Mouse (Mus musculus): ENCODE measurements around the gene Notch1. TPM values are rescaled to one million over a fixed set of nuclear protein-coding genes. Genes with fewer than 3 reads are reported as not detected.

Gene Notch1
- polyA plus RNA-seq, 2 experiments = 1.7 to 2.1 TPM

DNA sequence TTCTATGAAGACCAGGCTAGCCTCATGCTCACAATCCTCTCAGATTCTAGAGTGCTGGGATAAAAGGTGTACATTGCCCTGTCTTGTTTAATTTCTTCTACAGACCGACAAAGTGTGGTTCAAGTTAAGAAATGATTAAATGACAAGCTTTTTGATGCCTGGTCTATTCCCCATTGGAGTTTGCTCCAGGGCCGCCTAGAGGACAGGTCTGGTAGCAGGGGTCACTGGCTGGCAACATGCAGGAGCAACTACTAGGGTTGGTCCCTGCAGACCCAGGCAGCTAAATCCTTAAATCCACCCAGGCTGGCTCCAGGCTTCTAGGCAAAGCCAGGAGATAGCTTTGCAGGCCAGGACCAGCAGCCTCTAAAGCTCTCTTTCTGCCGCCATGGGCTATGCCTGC, 53.5 kb downstream of the Notch1 start:
- DNase-seq (ENCODE audit: low read depth in 3 of 3, low spot score in 3 of 3) = no peak
- H3K4me2 ChIP-seq (ENCODE audit: low read depth) = no peak overlapping the region
- H3K27me3 ChIP-seq (ENCODE audit: control insufficient read depth, insufficient read depth, low read length) = no peaks in the 10 kb centered on the region
- H3K4me3 ChIP-seq (ENCODE audit: insufficient read depth in 1 of 2, low read depth in 2 of 2, low read length in 2 of 2) = no peak overlapping the region
- H3K4me1 ChIP-seq (replicated peaks; ENCODE audit: control insufficient read depth in 2 of 2, insufficient read depth in 2 of 2, low read length in 1 of 2) = peaks cover 0 to 5% of the 10 kb centered on the region in 2 experiments; a peak in 2 of 4 replicates
- TF ChIP-seq CTCF (IDR thresholded peaks at IDR 0.05; ENCODE audit: low read depth) = no peak
- no peak for TF ChIP-seq EP300 (IDR thresholded peaks at IDR 0.05; ENCODE audit: low read depth)
- H3K9ac ChIP-seq (replicated peaks) = no peak overlapping the region
- H3K36me3 ChIP-seq (replicated peaks; ENCODE audit: control insufficient read depth, insufficient read depth, low read depth) = no peaks in the 10 kb centered on the region; the same call in 1 of the 2 replicates
- no peak for ATAC-seq (ENCODE audit: insufficient read depth)
- no peak overlapping the region for H3K27ac ChIP-seq
- no peaks in the 10 kb centered on the region for H3K9me3 ChIP-seq (ENCODE audit: control insufficient read depth, low read length)
- whole genome bisulfite sequencing (ENCODE audit: insufficient replicate concordance) = 68% methylated on average over 3 of the region's 3 CpGs

DNA sequence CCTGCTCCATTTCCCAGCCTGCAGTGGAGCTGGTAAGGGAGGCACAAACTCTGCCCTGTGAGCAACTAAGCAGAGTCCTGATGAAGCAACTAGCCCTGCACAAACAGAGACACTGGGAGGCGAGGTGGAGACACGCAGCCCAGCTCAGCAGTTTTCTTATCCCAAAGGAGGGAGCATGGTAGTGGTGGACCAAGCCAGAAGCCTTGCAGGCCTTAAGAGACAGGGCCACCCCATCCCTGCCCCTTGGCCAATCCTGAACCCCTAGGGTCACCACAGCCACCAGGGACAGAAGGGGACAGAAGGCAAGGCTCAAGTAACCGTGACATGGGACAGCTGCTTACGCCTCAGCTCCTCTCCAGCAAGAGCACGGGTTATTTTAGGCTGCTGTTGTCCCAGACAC, 54.8 kb downstream of the Notch1 start:
- Histone ChIP-seq H3K9ac (replicated peaks) (no peak overlapping the region), H3K4me2 (ENCODE audit: low read depth) (no peak overlapping the region), H3K27me3 (ENCODE audit: control insufficient read depth, insufficient read depth, low read length) (no peaks in the 10 kb centered on the region), H3K4me3 (ENCODE audit: insufficient read depth in 1 of 2, low read depth in 2 of 2, low read length in 2 of 2) (no peak overlapping the region), H3K27ac (no peak overlapping the region), H3K4me1 (replicated peaks; ENCODE audit: control insufficient read depth in 2 of 2, insufficient read depth in 2 of 2, low read length in 1 of 2) (peaks cover 0 to 5% of the 10 kb centered on the region in 2 experiments; a peak in 2 of 4 replicates), H3K9me3 (ENCODE audit: control insufficient read depth, low read length) (no peaks in the 10 kb centered on the region), H3K36me3 (replicated peaks; ENCODE audit: control insufficient read depth, insufficient read depth, low read depth) (no peaks in the 10 kb centered on the region; the same call in 1 of the 2 replicates)
- TF ChIP-seq EP300 (IDR thresholded peaks at IDR 0.05; ENCODE audit: low read depth) = no peak
- 71% methylated on average over 5 of the region's 5 CpGs for WGBS (ENCODE audit: insufficient replicate concordance)
- ATAC-seq (ENCODE audit: insufficient read depth) (no peak), DNase-seq (ENCODE audit: low read depth in 3 of 3, low spot score in 3 of 3) (no peak)

DNA sequence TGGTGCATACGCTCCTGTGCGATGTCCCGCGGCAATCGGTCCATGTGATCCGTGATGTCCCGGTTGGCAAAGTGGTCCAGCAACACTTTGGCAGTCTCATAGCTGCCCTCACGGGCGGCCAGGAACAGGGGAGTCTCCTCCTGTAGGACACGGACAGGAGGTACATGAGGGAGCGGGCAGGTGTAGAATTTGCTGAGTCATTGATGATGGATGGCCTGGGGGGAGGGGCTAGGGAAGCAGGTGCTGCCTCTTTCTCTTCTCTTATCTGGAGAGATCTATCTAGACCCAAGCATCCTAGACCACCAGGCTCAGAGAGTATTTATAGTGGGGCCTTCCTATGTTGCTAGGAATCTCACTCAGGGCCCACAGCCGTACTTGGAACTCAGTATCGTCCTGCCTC, 55.6 kb downstream of the Notch1 start:
- Histone ChIP-seq H3K4me1 (replicated peaks; ENCODE audit: control insufficient read depth in 2 of 2, insufficient read depth in 2 of 2, low read length in 1 of 2) (peaks cover 0 to 5% of the 10 kb centered on the region in 2 experiments; a peak in 2 of 4 replicates), H3K27me3 (ENCODE audit: control insufficient read depth, insufficient read depth, low read length) (no peaks in the 10 kb centered on the region), H3K27ac (no peak overlapping the region), H3K9me3 (ENCODE audit: control insufficient read depth, low read length) (no peaks in the 10 kb centered on the region), H3K4me2 (ENCODE audit: low read depth) (no peak overlapping the region), H3K9ac (replicated peaks) (no peak overlapping the region), H3K4me3 (ENCODE audit: insufficient read depth in 1 of 2, low read depth in 2 of 2, low read length in 2 of 2) (no peak overlapping the region), H3K36me3 (replicated peaks; ENCODE audit: control insufficient read depth, insufficient read depth, low read depth) (no peaks in the 10 kb centered on the region; the same call in 1 of the 2 replicates)
- WGBS (ENCODE audit: insufficient replicate concordance) = 78% methylated on average over 13 of the region's 13 CpGs
- ATAC-seq (ENCODE audit: insufficient read depth) (no peak), DNase-seq (ENCODE audit: low read depth in 3 of 3, low spot score in 3 of 3) (no peak)
- TF ChIP-seq EP300 (IDR thresholded peaks at IDR 0.05; ENCODE audit: low read depth) = no peak

DNA sequence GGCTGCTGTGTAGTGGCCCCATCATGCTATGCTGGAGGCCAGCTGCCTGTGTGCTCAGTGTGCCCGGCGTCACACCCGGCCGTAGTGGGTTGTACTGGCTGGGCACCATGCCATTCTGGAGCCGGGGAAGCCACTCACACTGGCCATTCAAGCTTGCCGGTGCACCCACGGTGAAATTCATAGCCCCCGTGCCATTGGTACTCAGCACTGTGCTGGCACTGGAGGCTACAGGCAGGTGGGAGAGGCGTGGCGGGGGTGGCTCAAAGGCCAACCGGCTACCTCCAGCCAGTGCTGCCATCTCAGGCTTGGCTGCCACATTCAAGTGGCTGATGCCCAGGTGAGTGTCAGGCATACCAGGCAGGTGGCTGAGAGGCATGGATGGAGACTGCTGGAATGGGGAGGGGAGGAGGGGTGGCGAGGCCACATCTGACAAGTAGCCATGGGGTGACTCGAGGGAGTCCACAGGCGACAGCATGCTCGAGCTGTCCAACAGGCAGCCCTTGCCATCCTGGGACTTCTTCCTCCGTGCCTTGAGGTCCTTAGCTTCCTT, 56.3 kb downstream of the Notch1 start:
- no peaks in the 10 kb centered on the region; the same call in 1 of the 2 replicates for H3K36me3 ChIP-seq (replicated peaks; ENCODE audit: control insufficient read depth, insufficient read depth, low read depth)
- no peak overlapping the region for H3K9ac ChIP-seq (replicated peaks)
- no peak overlapping the region for H3K27ac ChIP-seq
- H3K4me3 ChIP-seq (ENCODE audit: insufficient read depth in 1 of 2, low read depth in 2 of 2, low read length in 2 of 2) = no peak overlapping the region
- TF ChIP-seq EP300 (IDR thresholded peaks at IDR 0.05; ENCODE audit: low read depth) (no peak), CTCF (IDR thresholded peaks at IDR 0.05; ENCODE audit: low read depth) (no peak)
- H3K27me3 ChIP-seq (ENCODE audit: control insufficient read depth, insufficient read depth, low read length) = no peaks in the 10 kb centered on the region
- H3K9me3 ChIP-seq (ENCODE audit: control insufficient read depth, low read length) = no peaks in the 10 kb centered on the region
- no peak overlapping the region for H3K4me2 ChIP-seq (ENCODE audit: low read depth)
- DNase-seq (ENCODE audit: low read depth in 3 of 3, low spot score in 3 of 3) (no peak), ATAC-seq (ENCODE audit: insufficient read depth) (no peak)
- H3K4me1 ChIP-seq (replicated peaks; ENCODE audit: control insufficient read depth in 2 of 2, insufficient read depth in 2 of 2, low read length in 1 of 2) = peaks cover 0 to 5% of the 10 kb centered on the region in 2 experiments; a peak in 2 of 4 replicates
- WGBS (ENCODE audit: insufficient replicate concordance) = 73% methylated on average over 16 of the region's 16 CpGs

DNA sequence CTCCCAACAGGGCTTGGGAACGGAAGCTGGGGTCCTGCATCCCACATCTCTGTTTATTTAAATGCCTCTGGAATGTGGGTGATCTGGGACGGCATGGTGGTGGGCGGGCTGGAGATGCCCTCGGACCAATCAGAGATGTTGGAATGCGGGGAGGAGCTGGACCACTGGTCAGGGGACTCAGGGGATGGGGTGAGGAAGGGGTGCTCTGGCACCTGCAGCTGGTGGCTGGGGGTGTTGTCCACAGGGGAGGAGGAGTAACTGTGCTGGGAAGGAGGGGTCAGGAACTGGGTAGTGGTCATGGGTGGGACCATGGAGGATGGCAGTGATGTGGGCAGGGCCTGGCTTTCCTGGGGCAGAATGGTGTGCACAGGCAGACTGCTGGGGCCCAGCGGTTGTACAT, 57.0 kb downstream of the Notch1 start:
- TF ChIP-seq CTCF (IDR thresholded peaks at IDR 0.05; ENCODE audit: low read depth) = no peak
- no peak for TF ChIP-seq EP300 (IDR thresholded peaks at IDR 0.05; ENCODE audit: low read depth)
- Histone ChIP-seq H3K4me1 (replicated peaks; ENCODE audit: control insufficient read depth in 2 of 2, insufficient read depth in 2 of 2, low read length in 1 of 2) (peaks cover 0 to 5% of the 10 kb centered on the region in 2 experiments; a peak in 2 of 4 replicates), H3K9me3 (ENCODE audit: control insufficient read depth, low read length) (no peaks in the 10 kb centered on the region), H3K27ac (no peak overlapping the region), H3K4me2 (ENCODE audit: low read depth) (no peak overlapping the region), H3K9ac (replicated peaks) (no peak overlapping the region), H3K4me3 (ENCODE audit: insufficient read depth in 1 of 2, low read depth in 2 of 2, low read length in 2 of 2) (no peak overlapping the region), H3K36me3 (replicated peaks; ENCODE audit: control insufficient read depth, insufficient read depth, low read depth) (no peaks in the 10 kb centered on the region), H3K27me3 (ENCODE audit: control insufficient read depth, insufficient read depth, low read length) (no peaks in the 10 kb centered on the region)
- no peak for ATAC-seq (ENCODE audit: insufficient read depth)
- DNase-seq (ENCODE audit: low read depth in 3 of 3, low spot score in 3 of 3) = no peak
- 70% methylated on average over 6 of the region's 6 CpGs for WGBS (ENCODE audit: insufficient replicate concordance)

Measured in liver, embryonic 14.5 days (tissue).